Mouse (Mus musculus): Measurements from ENCODE around the gene Gm17545.
"Not testable (repeated sequence)": the region's sequence is repeated elsewhere in the genome, so short reads cannot be mapped to it uniquely, and the experiment has no call there.

The Gm17545 gene

GRCm38 (mm10) chr9:22453990-22454389 is at the start of gene Gm17545:
Gene Gm17545 (plus strand): TSS chr9:22454290.
- not testable (repeated sequence) for DNase-seq

- DNase-seq: no peak
Observed at GRCm38 (mm10) chr9:22405414-22405813, 48.7 kb upstream of the Gm17545 start.

- DNase-seq: not testable (repeated sequence)
Observed at GRCm38 (mm10) chr9:22407633-22408032, 46.5 kb upstream of the Gm17545 start.

DNA sequence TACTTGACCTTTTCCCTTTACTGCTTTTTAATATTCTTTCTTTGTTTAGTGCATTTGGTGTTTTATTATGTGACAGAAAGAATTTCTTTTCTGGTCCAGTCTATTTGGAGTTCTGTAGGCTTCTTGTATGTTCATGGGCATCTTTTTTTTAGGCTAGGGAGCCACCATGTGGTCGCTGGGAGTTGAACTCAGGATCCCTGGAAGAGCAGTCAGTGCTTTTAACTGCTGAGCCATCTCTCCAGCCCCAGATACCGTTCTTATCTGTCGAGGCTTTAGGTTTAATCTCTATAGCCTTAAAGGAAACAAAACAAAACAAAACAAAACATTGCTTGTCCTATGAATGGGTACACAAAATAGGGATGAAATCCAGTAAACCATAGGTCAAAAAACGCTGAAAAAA is 45.7 kb upstream of the Gm17545 start:
- peak; percentile 37 for DNase-seq

DNA sequence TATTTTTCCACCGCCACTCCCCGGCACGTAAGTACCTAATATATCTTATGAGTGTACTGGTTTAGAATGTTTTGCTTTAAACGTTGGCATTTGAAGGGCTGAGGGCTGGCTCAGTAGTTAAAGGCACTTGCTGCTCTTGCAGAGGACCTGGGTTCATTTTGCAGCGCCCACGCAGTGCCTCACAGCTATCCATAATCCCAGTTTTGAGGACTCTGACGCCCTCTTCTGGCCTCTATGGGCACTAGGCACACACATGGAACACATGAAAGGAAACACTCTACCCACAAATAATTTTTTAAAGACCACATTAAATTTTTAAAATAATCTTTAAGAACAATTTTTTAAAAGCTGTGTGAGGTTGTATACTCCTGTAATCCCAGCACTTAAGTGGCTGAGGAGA is 44.6 kb upstream of the Gm17545 start:
- DNase-seq: no peak

- peak; percentile 98 for DNase-seq
Observed at GRCm38 (mm10) chr9:22411002-22411857, 42.9 kb upstream of the Gm17545 start, which contains the start of gene 9530077C05Rik. Gene 9530077C05Rik (plus strand): TSS chr9:22411513.

GRCm38 (mm10) chr9:22416187-22416586 is 37.9 kb upstream of the Gm17545 start:
- no peak for DNase-seq

DNA sequence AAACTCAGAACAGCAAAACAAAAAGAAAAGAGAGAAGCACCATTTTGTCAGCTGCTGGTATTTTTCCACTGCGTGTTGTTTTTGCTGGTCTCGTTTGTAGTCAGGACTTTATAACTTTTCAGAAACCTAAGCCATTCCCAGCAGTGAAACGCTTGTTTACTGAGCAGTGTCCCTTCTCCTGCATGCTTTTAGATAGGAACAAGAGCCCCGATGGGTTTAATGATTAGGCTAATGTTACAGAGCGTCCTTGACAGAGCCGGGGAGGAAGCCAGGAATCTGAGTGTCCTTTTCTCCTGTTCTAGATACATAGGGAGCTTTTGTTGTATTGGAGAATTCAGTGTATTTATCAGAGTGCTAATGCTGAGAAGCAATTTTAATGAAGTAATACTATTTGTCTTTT is 36.5 kb upstream of the Gm17545 start:
- DNase-seq: no peak

DNA sequence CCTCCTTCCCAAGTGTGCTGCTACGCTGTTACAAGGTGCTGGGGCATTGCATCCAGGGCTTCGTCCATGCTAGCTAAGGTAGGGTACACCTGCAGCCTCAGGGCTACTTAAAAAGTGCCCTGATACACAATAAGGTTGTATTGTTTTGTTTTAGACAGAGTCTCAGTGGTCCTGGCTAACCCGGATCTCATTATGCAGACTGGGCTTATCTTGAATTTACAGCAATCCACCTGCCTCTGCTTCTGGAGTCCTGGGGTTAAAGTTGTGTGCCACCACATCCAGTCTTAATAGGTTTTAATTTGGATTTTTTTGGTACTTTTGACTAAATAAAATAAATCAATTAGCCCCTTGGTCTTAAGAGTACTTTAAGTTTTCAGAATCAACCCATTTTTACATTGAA is 34.2 kb upstream of the Gm17545 start:
- no peak for DNase-seq

DNA sequence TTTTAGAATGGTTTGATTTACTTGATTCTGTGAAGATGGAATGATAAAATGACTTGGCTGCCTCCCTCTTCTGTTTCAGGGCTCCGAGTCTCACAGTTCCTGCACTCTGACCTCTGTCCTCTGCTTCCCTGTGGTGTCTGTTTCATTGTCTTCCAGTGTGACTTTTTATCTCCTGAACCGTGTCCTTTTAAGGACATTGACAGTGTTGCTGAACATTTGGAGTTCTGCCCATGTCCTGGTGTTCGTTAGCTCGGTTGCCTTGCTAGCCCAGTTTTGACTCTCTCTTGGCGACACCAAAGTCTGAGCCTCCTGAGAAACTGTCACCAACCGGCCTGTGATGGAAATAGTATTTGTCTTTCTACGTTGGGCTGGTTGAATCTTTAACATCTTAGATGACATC is 33.6 kb upstream of the Gm17545 start:
- DNase-seq: no peak

DNA sequence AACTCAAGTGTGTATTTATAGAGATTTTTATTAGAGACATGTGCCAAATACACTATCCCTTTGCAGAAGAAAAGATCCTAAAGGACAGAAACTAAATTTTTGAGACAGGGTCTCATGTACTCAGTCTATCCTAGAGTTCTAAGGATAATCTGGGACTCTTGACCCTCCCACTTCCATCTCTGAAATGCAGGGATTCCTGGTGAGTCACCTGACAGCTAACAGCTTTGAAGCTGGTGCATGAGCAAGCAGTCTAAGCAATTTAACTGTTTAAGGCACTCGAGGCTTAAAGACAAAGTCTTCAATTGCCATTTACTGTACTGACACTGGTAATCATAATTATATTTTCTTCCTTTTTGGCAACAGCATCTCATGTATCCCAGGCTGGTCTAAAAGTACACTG is 31.5 kb upstream of the Gm17545 start:
- DNase-seq: no peak

GRCm38 (mm10) chr9:22423507-22423906 is 30.6 kb upstream of the Gm17545 start:
- no peak for DNase-seq

DNA sequence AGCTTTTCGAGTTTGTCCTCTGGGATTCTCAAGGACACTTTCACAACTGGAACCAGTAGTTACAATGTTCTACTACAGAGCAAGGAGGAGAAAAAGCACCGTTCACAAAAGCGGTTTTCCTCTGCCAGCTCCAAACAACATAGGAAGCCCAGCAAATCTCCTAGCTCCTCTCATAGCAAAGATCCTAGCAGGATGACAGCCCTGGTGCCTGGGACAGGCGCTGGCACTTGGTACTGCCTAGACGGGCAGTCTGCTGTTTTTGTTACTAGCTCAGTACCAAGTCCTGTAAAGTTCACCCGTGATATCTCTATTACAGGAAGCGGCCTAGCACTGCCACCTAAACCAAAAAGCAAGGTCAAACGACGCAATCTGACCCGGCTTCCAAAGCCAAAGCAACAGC is 29.9 kb upstream of the Gm17545 start:
- no peak for DNase-seq

GRCm38 (mm10) chr9:22424719-22425118 is 29.4 kb upstream of the Gm17545 start:
- DNase-seq: no peak

- no peak for DNase-seq
Observed at GRCm38 (mm10) chr9:22428028-22428665, 25.9 kb upstream of the Gm17545 start.

DNA sequence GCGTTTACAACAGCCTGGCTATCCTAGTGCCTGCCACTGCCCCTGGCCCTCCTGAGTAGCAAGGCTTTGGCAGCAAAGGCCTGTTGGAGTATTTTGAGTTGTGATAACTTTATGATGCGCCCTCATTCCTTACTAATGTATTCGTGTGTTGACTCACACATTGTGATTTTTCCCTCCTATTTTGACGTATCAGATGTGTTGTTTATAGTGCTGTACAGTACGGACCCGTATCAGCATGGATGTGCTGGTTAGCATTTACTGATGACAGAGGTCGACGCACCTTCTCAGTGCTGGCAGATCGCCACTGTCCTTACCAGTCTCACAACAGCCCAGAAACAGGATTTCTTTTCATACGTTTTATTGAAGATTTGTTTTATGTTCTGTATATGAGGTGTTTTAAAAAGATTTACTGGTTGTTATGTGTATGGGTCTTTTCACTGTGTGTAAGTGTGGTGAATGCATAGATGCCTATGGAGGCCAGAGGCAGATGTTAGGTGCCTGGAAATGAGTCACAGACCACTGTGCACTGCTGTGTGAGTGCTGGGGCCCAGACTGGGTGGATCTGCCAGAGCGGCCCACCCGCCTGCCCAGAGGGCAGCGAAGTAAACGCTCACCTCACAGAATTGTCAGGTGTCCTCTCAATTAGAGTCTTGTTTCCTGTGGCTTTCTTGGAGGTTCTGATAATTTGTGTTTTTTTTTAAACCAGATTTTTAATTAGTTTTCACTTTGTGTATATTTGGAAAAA is 25.3 kb upstream of the Gm17545 start:
- no peak for DNase-seq

DNA sequence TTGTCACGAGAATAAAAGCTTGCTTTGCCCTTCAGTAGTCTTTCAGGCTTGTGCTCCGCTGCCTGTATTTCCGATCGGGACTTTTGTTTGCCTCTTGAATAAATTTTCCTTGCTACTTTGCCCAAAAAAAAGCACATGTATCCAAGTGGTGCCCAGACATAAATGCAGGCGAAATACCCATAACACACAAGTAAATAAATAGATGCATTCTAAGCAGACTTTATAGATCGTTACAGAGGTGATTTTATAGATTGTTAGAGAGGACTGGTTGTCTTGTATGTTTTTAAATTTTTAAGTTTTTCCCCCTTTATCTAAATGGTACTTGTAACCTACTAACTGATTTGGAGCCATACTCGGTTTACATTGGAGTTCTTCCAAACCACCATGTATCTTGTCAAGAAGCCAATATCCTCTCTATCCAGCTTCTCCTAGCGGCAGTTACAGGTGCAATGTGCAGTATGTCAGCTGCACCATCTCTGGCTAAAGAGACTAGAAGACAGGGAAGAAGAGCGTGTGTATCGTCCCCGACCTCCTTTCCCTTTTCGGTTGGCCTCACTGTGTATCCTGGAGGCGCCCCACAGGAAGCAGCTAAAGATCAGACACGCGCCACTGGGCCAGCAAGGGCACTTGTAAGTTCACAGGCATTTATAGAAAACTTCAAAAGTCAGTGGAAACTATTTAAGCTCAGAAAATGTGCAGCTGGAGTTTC is 24.4 kb upstream of the Gm17545 start:
- DNase-seq: no peak

- DNase-seq: no peak
Observed at GRCm38 (mm10) chr9:22430315-22430840, 23.7 kb upstream of the Gm17545 start.

- no peak for DNase-seq
Observed at GRCm38 (mm10) chr9:22433221-22433620, 20.9 kb upstream of the Gm17545 start.

GRCm38 (mm10) chr9:22434101-22434500 is 20.0 kb upstream of the Gm17545 start:
- DNase-seq: no peak

DNA sequence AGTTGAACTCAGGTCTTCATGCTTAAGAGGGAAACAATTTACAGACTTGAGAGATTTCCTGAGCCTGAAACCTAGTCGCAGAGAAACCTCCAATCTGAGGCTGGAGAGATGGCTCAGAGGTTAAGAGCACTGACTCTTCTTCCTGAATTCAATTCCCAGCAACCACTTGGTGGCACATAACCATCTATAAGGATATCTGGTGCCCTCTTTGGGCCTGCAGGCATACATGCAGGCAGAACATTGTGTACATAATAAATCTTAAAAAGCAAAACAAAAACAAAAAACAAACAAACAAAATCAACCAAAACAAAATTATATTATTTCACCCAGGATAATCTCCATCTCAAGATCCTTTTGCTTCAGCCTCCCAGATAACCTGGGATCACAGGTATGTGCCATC is 15.3 kb upstream of the Gm17545 start:
- DNase-seq: no peak

DNA sequence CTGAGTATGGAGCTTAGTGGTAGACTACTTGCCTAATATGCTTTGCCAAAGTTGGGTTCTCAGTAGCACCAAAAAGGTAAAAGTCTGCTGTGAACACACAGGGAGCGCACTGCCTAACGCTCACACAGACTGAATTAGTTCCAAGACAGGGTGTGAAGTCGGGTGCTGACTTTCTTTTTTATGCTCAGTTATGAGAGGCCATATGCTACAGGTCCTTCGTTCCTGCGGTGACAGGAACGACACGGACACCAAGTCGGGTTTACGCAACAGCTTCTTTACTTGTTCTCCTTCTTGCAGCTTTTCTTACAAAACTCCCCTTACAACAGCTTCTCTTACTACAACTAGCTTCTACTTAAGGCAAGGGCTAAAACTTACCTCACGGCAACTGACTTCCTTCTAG is 10.9 kb upstream of the Gm17545 start:
- DNase-seq: no peak

DNA sequence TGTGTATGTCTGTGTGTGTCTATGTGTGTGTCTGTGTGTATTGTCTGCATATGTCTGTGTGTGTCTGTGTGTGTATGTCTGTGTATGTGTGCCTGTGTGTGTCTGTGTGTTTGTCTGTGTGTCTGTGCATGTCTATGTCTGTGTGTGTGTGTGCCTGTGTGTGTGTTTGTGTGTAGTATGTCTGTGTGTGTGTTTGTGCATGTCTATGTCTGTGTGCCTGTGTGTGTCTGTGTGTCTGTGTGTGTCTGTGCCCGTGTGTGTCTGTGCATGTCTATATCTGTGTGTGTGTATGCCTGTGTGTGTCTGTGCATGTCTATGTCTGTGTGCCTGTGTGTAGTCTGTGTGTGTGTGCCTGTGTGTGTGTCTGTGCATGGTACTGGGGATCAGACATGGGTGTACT is 9.0 kb upstream of the Gm17545 start:
- no peak for DNase-seq

Measured in layer of hippocampus, adult 9-11 months (tissue).